Mouse (Mus musculus) neural tube, postnatal 0 days (tissue): ENCODE results near the gene Krtap4-7. TPM values are rescaled to one million over a fixed set of nuclear protein-coding genes. Genes with fewer than 3 reads are reported as not detected.

Experiments used
- polyA plus RNA-seq: library from polyadenylated mRNA; unstranded; fragments of >200 nt; fragmentation: Nextera tagmentation; extraction: Ambion mirVana; gene quantifications from 2 replicates; pipeline ENCODE4 v1.2.1, GENCODE M21; 2015

Krtap4-7 gene
- polyA plus RNA-seq: not detected in 2 replicates

DNA sequence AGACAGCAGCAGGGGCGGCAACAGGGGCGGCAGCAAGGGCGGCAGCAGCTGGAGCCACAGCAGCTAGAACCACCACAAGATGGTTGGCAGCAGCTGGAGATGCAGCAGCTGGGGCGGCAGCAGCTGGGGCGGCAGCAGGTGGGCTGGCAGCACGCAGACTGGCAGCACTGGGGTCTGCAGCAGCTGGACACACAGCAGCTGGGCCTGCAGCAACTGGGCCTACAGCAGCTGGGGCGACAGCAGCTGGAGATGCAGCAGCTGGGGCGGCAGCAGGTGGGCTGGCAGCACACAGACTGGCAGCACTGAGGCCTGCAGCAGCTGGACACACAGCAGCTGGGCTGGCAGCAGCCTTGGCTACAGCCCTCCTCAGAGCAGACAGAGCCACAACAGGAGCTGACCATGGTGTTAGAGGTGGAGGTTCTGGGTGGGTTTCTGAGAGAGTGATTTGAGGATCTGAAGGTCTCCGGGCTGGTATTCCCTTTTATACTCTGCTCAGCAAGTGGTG lies at the start of gene Krtap4-7:
TSS of gene Krtap4-7 (minus strand) at position 455 of the 505 bp plus-strand sequence.

DNA sequence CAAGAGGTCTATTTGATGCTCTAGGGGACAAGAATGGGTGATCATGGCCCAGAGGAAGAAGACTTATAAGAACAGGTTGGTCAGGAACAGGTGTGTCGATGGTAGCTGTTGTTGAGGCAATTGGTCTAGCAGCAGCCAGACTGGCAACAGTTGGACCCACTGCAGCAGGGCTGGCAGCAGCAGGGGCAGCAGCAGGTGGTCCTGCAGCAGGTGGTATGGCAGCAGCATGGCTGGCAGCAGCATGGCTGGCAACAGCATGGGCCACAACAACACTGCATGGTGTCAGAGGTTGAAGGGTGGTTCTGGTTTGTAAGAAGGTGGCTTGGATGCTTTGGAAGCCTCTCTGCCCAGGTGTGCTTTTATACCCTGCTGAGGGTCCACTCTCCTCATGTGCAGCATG lies 46.6 kb upstream of the Krtap4-7 start, which contains the start of gene Gm14190:
TSS of gene Gm14190 (minus strand) at position 278 of the 400 bp plus-strand sequence.

DNA sequence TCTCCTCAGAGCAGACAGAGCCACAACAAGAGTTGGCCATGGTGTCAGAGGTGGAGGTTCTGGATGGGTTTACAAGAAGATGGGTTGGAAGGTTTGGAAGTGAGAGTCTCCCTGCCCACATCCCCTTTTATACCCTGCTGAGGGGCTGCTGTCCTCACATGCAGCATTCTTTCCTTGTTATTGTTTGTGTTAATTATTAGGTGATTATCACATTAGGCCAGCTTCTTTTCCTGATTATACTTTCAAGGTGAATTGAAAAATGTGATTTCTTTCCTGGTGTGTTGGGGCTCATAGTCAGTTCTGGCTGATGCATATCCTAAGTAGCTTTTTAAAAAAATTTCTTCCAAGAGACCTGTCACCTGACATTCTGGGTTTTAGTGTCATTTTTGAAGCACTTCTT lies 22.0 kb upstream of the Krtap4-7 start, which contains the start of gene Krtap4-6:
TSS of gene Krtap4-6 (minus strand) at position 101 of the 400 bp plus-strand sequence.

DNA sequence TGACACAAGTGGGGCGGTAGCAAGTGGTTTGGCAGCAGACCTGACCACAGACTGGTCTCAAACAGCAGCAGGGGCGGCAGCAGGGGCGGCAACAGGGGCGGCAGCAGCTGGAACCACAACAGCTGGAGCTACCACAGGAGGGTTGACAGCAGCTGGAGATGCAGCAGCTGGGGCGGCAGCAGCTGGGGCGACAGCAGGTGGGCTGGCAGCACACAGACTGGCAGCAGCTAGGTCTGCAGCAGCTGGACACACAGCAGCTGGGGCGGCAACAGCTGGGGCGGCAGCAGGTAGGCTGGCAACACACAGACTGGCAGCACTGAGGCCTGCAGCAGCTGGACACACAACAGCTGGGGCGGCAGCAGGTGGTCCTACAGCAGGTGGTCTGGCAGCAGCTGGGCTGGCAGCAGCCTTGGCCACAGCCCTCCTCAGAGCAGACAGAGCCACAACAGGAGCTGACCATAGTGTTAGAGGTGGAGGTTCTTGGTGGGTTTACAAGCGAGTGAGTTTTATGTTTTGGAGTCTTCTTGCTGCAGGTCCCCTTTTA lies 14.7 kb upstream of the Krtap4-7 start, which contains the start of gene Gm11563:
TSS of gene Gm11563 (minus strand) at position 494 of the 544 bp plus-strand sequence.

DNA sequence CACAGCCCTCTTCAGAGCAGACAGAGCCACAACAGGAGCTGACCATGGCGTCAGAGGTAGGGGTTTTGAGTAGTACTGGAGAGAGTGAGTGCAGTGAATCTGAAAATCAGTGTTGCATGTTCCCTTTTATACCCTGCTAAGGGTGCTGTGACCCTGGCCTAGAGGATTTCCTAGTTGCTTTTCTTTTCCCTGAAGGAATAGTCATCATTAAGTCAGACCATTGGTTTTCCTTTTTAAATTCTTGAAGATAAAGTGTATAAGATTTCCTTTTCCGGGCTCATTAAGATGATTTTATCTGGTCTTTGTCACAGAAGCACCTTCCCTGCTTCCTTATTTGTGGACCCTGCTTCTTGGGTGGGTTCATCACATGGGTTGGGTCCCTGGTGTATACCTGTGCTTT lies 6.2 kb upstream of the Krtap4-7 start, which contains the start of gene Gm11555:
TSS of gene Gm11555 (minus strand) at position 101 of the 400 bp plus-strand sequence.

DNA sequence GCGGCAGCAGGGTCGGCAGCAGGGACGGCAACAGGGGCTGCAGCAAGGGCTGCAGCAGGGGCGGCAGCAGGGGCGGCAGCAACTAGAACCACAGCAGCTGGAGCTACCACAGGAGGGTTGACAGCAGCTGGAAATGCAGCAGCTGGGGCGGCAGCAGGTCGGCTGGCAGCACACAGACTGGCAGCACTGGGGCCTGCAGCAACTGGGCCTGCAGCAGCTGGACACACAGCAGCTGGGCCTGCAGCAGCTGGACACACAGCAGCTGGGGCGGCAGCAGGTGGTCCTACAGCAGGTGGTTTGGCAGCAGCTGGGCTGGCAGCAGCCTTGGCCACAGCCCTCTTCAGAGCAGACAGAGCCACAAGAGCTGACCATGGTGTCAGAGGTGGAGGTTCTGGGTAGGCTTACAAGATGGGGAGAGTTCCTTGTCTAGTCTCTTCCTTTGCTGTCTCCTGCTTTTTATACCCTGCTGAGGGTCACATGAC lies 9.2 kb downstream of the Krtap4-7 start, which contains the start of gene Krtap4-2:
TSS of gene Krtap4-2 (minus strand) at position 432 of the 482 bp plus-strand sequence.

DNA sequence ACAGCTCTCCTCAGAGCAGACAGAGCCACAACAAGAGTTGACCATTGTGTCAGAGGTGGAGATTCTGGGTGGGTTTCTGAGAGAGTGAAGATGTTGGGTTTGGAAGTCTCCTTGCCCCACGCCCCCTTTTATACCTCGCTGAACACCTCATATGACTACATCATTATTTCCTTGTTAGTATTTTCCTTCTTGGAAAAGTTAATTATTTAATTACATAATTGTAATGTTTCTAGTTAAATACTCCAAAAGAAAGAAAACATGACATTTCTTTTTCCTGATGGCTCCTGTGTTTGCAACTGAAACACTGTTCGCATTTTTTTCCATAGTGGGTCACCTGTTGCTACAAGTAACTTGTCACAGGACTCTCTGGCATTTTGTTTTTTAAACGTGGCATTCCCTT lies 15.8 kb downstream of the Krtap4-7 start, which contains the start of gene Krtap4-1:
TSS of gene Krtap4-1 (minus strand) at position 101 of the 400 bp plus-strand sequence.

DNA sequence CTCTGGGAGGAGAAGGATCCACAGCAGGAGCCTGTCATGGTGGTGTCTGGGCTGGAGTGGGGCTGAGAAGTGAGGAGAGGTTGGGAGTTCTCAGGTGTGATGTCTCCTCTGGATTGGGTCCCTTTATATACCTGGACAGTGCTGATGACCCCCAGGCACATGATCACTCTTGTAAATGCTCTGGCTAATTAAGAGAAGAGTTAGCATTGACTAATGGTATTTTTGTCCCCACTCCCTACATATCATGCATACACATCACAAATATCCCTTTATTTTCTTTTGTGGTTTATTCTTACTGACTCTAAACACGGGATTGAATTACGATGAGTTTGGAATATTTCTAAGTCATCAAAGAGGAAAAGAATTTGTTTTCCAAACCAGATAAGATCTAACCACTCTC lies 23.6 kb downstream of the Krtap4-7 start, which contains the start of gene Gm11562:
TSS of gene Gm11562 (minus strand) at position 101 of the 400 bp plus-strand sequence.

DNA sequence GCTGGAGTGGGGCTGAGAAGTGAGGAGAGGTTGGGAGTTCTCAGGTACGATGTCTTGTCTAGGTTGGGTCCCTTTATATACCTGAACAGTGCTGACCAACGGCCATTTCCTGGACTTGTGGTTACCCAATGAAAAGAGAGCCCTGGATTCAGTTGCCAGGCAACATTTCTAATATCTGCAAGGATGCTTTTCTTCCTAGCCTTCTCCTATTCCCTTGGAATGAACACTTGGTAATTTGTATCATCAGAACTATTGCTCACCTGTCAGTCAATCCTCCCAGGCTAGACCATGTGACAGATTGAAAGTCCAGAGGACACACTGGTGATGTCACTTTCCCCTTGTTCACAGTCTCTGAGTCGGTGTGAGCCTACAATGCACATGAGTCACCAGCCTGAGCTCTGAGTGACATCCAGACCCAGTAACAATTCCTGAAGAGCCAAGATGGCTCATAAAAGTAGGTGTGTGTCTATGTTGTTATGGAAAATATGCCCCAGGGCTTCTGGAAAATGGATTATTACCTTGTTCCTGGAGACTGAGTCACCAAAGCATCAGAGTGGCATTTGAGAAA lies 29.0 kb downstream of the Krtap4-7 start, which contains the start of gene Krtap2-4:
TSS of gene Krtap2-4 (minus strand) at position 51 of the 568 bp plus-strand sequence.

DNA sequence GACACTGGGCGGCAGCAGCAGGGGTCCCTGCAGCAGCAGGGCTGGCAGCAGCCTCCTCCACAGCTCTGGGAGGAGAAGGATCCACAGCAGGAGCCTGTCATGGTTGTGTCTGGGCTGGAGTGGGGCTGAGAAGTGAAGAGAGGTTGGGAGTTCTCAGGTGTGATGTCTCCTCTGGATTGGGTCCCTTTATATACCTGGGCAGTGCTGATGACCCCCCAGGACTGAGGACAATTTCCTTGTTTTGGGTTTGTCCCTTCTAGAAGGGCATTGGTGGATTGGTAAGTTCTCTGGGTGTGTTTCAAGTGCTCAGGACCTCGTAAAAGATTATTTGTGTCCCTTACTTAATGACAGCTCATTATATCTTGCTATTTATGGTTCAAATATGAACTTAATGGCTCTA lies 33.8 kb downstream of the Krtap4-7 start, which contains the start of gene Gm11937:
TSS of gene Gm11937 (minus strand) at position 101 of the 400 bp plus-strand sequence.

DNA sequence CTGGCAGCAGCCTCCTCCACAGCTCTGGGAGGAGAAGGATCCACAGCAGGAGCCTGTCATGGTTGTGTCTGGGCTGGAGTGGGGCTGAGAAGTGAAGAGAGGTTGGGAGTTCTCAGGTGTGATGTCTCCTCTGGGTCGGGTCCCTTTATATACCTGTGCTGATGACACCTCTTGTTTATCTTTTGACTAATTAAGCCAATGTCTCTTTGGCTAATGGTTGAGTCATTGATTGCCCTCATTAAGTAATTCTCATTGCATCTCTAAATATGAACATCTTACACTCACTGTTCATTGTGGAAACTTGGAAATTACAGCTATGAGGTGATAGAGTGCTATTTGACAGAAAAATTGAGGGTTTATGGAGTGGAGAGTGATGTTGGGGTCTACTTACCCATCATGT lies 40.7 kb downstream of the Krtap4-7 start, which contains the start of gene Gm11938:
TSS of gene Gm11938 (minus strand) at position 101 of the 400 bp plus-strand sequence.

DNA sequence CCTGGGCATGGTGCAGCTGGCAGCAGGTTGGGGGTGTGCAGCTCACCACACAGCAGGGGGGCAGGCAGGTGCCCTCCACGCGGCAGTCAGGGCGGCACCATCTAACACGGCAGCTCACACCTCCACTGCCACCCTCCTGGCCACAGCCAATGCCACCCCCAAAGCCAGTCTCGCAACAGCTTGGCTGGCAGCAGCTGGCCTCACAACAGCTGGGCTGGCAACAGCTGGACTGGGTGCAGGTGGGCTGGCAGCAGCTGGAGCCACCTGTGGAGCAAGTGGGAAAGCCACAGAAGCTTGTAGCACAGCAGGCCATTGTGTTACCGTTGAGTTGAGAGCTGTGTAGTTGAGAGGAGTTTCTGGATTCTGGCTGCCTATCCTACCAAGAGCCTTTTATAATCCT lies 46.1 kb downstream of the Krtap4-7 start, which contains the start of gene Krtap9-3:
TSS of gene Krtap9-3 (minus strand) at position 364 of the 400 bp plus-strand sequence.

Other genes starting within 250 kb of the Krtap4-7 start
- gene Krt12, start 221.8 kb downstream of the Krtap4-7 start, polyA plus RNA-seq: 0.21 and 0.27 TPM in 2 replicates
- gene Krt20, start 205.9 kb downstream of the Krtap4-7 start, polyA plus RNA-seq: 0.08 and 0.19 TPM in 2 replicates
- 0.33 and 0.57 TPM in 2 replicates for gene Krt23, start 151.0 kb downstream of the Krtap4-7 start, polyA plus RNA-seq
- gene Krt39, start 122.8 kb downstream of the Krtap4-7 start, polyA plus RNA-seq: not detected in 2 replicates
- gene Krt40, start 100.9 kb downstream of the Krtap4-7 start, polyA plus RNA-seq: not detected in 2 replicates
- gene Krtap3-3, start 93.2 kb downstream of the Krtap4-7 start, polyA plus RNA-seq: not detected in 2 replicates
- gene Krtap3-2, start 87.2 kb downstream of the Krtap4-7 start, polyA plus RNA-seq: not detected in 2 replicates
- not detected in 2 replicates for gene Gm11939, start 84.6 kb downstream of the Krtap4-7 start, polyA plus RNA-seq
- not detected in 2 replicates for gene Krtap3-1, start 77.5 kb downstream of the Krtap4-7 start, polyA plus RNA-seq
- not detected in 2 replicates for gene Krtap1-5, start 63.1 kb downstream of the Krtap4-7 start, polyA plus RNA-seq
- gene Krtap1-4, start 60.4 kb downstream of the Krtap4-7 start, polyA plus RNA-seq: not detected in 2 replicates
- not detected in 2 replicates for gene Krtap1-3, start 52.8 kb downstream of the Krtap4-7 start, polyA plus RNA-seq
- gene Krtap9-3, start 46.0 kb downstream of the Krtap4-7 start, polyA plus RNA-seq: not detected in 2 replicates
- not detected in 2 replicates for gene Gm11938, start 40.8 kb downstream of the Krtap4-7 start, polyA plus RNA-seq
- not detected in 2 replicates for gene Gm11937, start 33.9 kb downstream of the Krtap4-7 start, polyA plus RNA-seq
- gene Krtap2-4, start 29.2 kb downstream of the Krtap4-7 start, polyA plus RNA-seq: not detected in 2 replicates
- not detected in 2 replicates for gene Gm11562, start 23.7 kb downstream of the Krtap4-7 start, polyA plus RNA-seq
- gene Krtap4-1, start 15.9 kb downstream of the Krtap4-7 start, polyA plus RNA-seq: not detected in 2 replicates
- gene Krtap4-2, start 9.0 kb downstream of the Krtap4-7 start, polyA plus RNA-seq: not detected in 2 replicates
- not detected in 2 replicates for gene Gm11555, start 6.1 kb upstream of the Krtap4-7 start, polyA plus RNA-seq
- not detected in 2 replicates for gene Gm11563, start 14.9 kb upstream of the Krtap4-7 start, polyA plus RNA-seq
- not detected in 2 replicates for gene Krtap4-6, start 21.9 kb upstream of the Krtap4-7 start, polyA plus RNA-seq
- not detected in 2 replicates for gene Gm14190, start 46.7 kb upstream of the Krtap4-7 start, polyA plus RNA-seq
- gene Gm14180, start 90.2 kb upstream of the Krtap4-7 start, polyA plus RNA-seq: not detected in 2 replicates
- not detected in 2 replicates for gene Gm11595, start 128.8 kb upstream of the Krtap4-7 start, polyA plus RNA-seq
- gene Krtap4-8, start 136.6 kb upstream of the Krtap4-7 start, polyA plus RNA-seq: not detected in 2 replicates
- gene Krtap4-9, start 141.1 kb upstream of the Krtap4-7 start, polyA plus RNA-seq: not detected in 2 replicates
- gene Gm11596, start 149.4 kb upstream of the Krtap4-7 start, polyA plus RNA-seq: not detected in 2 replicates
- gene Gm11569, start 154.8 kb upstream of the Krtap4-7 start, polyA plus RNA-seq: not detected in 2 replicates
- not detected in 2 replicates for gene Gm11554, start 160.4 kb upstream of the Krtap4-7 start, polyA plus RNA-seq
- not detected in 2 replicates for gene Krtap4-13, start 165.8 kb upstream of the Krtap4-7 start, polyA plus RNA-seq
- not detected in 2 replicates for gene Gm11564, start 171.6 kb upstream of the Krtap4-7 start, polyA plus RNA-seq
- gene 2300003K06Rik, start 194.0 kb upstream of the Krtap4-7 start, polyA plus RNA-seq: not detected in 2 replicates
- gene Krtap4-16, start 207.5 kb upstream of the Krtap4-7 start, polyA plus RNA-seq: not detected in 2 replicates
- gene Gm11568, start 213.8 kb upstream of the Krtap4-7 start, polyA plus RNA-seq: not detected in 2 replicates
- not detected in 2 replicates for gene Gm11559, start 220.4 kb upstream of the Krtap4-7 start, polyA plus RNA-seq
- not detected in 2 replicates for gene Krtap9-1, start 229.3 kb upstream of the Krtap4-7 start, polyA plus RNA-seq
- not detected in 2 replicates for gene Gm11567, start 235.1 kb upstream of the Krtap4-7 start, polyA plus RNA-seq